Mouse (Mus musculus) hindbrain, embryonic 16.5 days (tissue): ENCODE measurements at regions not wholly inside any gene's neighbourhood (a gene's known extent, or its start where the extent isn't known, plus 50 kb on each side); places are given as distances from the start of the nearest gene placed in this dataset.
A peak's percentile ranks its signal among the peaks of the same experiment; 100 is the strongest.

Experiments
- ATAC-seq: fragments of 200-750 bp; cut with Nextera tagmentation; 2 replicates; pipeline ENCODE4 v1.8.0; 2017; ENCODE audit warnings: moderate TSS enrichment, moderate library complexity
- H3K27ac ChIP-seq: fragments of 300-500 bp; sonication (generic); 2 replicates; pipeline ENCODE4 v1.5.1; 2014; ENCODE audit warnings: low read depth, mild to moderate bottlenecking, control low read depth, low read length, moderate library complexity
- H3K27me3 ChIP-seq: fragments of 300-500 bp; sonication (generic); replicated peaks from 2 replicates; pipeline ENCODE4 v1.6.1; 2014; ENCODE audit warnings: low read length; ENCODE audit not compliant: control insufficient read depth, insufficient read depth
- H3K36me3 ChIP-seq: fragments of 300-500 bp; sonication (generic); 2 replicates; pipeline ENCODE4 v1.6.1; 2014; ENCODE audit warnings: mild to moderate bottlenecking, low read length, moderate library complexity, mixed read lengths; ENCODE audit not compliant: control insufficient read depth, insufficient read depth
- H3K4me1 ChIP-seq: fragments of 300-500 bp; sonication (generic); 2 replicates; pipeline ENCODE4 v1.6.1; 2014; ENCODE audit warnings: low read depth, low read length; ENCODE audit not compliant: control insufficient read depth, insufficient read depth
- H3K4me2 ChIP-seq: fragments of 300-500 bp; sonication (generic); 2 replicates; pipeline ENCODE4 v1.6.1; 2014; ENCODE audit warnings: mild to moderate bottlenecking, low read length, control low read depth, moderate library complexity
- H3K4me3 ChIP-seq: fragments of 300-500 bp; sonication (generic); 2 replicates; pipeline ENCODE4 v1.5.1; 2014; ENCODE audit warnings: mild to moderate bottlenecking, low read length, control low read depth, moderate library complexity
- H3K9ac ChIP-seq: fragments of 300-500 bp; sonication (generic); 2 replicates; pipeline ENCODE4 v1.6.1; 2014; ENCODE audit warnings: low read depth, mild to moderate bottlenecking, control low read depth, low read length, moderate library complexity
- H3K9me3 ChIP-seq: fragments of 300-500 bp; sonication (generic); 2 replicates; pipeline ENCODE4 v1.6.1; 2014; ENCODE audit warnings: mild to moderate bottlenecking, low read length, moderate library complexity; ENCODE audit not compliant: control insufficient read depth
- WGBS: fragments of 180-500 bp; shearing (Covaris S2); extraction: QIAGEN DNeasy Blood & Tissue Kit; methylation state at CpG from one replicate; pipeline ENCODE4 v1.1.7; 2014; 5-methylcytosine and 5-hydroxymethylcytosine counted together

DNA sequence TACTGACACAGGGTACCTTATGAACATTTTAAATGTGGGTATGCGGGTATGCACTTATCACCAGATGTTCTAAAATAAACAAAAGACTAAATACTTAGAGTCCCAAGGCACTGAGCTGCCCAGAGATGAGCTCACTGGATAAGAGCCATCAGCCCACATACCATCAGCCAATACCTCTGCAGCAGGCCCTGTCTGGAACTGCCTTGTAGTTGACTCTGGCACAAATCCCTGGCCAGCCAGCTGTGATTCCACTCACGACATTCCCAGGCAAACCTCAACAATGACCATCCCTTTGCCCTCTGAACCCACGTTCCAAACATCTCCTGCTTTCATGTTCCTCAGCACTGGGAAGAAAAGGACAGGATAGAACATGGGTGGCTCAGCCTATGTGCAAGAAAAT is 73.7 kb downstream of the Mrpl39 start:
- H3K36me3 ChIP-seq = no peaks in the 10 kb centered on the region
- ATAC-seq = peak; percentile 64; the same call in 1 of the 2 replicates
- H3K4me1 ChIP-seq = no peaks in the 10 kb centered on the region
- no peak overlapping the region for H3K4me3 ChIP-seq
- H3K9me3 ChIP-seq = no peaks in the 10 kb centered on the region
- 70% methylated on average over 3 of the region's 3 CpGs for WGBS
- H3K27ac ChIP-seq = no peak overlapping the region
- H3K27me3 ChIP-seq = no peaks in the 10 kb centered on the region
- H3K9ac ChIP-seq = no peak overlapping the region
- H3K4me2 ChIP-seq = no peak overlapping the region

GRCm38 (mm10) chr16:84663581-84663980 is 72.0 kb downstream of the Mrpl39 start:
- no peaks in the 10 kb centered on the region for H3K9me3 ChIP-seq
- WGBS = 91% methylated on average over 4 of the region's 4 CpGs
- H3K36me3 ChIP-seq = no peaks in the 10 kb centered on the region
- no peak overlapping the region for H3K9ac ChIP-seq
- ATAC-seq = no peak
- no peak overlapping the region for H3K4me2 ChIP-seq
- H3K4me1 ChIP-seq = no peaks in the 10 kb centered on the region
- no peaks in the 10 kb centered on the region for H3K27me3 ChIP-seq
- H3K4me3 ChIP-seq = no peak overlapping the region
- H3K27ac ChIP-seq = no peak overlapping the region
